Mouse (Mus musculus): ENCODE results near the gene Xrcc3. TPM values are rescaled to one million over a fixed set of nuclear protein-coding genes. Genes with fewer than 3 reads are reported as not detected.

Xrcc3 gene
- polyA plus RNA-seq, 1 experiment from 2014 or later = 16.7 TPM

DNA sequence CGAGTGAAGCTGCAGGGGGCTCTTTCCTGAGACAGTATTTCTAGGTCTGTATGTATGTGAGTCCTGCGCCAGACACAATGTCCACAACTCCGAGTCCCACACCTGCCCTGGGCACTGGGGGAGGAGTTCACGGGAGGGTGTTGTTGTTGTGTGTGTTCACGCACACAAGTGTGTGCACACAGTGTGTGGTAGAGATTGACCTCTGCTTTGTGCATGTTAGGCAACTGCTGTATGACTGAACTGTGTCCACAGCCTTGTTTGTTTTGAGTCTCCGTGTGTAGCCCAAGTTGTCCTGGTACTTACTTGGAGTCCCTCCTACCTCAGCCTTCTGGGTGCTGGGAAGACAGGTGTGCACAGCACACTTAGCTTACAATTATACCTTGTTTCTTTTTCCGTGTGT, 23.0 kb downstream of the Xrcc3 start:
- H3K9me3 ChIP-seq = no peaks in the 10 kb centered on the region
- no peak overlapping the region for H3K27ac ChIP-seq
- 94% methylated on average over 7 of the region's 7 CpGs for WGBS
- H3K36me3 ChIP-seq (replicated peaks) = peaks cover 100% of the 10 kb centered on the region
- H3K4me3 ChIP-seq = no peak overlapping the region
- DNase-seq (ENCODE audit: extremely low spot score, low spot score) = no peak
- H3K27me3 ChIP-seq (ENCODE audit: poor library complexity, severe bottlenecking) = no peaks in the 10 kb centered on the region
- no peaks in the 10 kb centered on the region for H3K4me1 ChIP-seq

DNA sequence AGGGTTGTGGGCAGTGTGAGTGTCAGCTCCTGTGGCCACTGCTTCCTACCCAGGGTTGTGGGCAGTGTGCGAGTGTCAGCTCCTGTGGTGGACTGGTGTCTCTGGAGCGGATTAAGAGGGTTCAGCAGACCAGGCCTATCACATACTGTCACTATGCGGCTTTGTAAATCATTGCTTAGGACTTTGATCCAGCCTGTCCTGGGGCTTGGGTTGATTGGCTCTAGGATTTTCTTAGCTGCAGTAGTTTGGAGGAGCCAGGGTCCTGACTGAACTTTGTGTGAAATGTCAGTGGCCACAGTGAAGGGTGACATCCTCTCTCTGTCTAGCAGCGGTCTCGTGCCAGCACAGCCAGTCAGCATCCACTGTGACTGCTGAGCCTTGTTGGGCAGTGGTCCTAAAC, 23.6 kb downstream of the Xrcc3 start:
- no peaks in the 10 kb centered on the region for H3K27me3 ChIP-seq (ENCODE audit: poor library complexity, severe bottlenecking)
- WGBS = 96% methylated on average over 5 of the region's 5 CpGs
- H3K36me3 ChIP-seq (replicated peaks) = peaks cover 100% of the 10 kb centered on the region

DNA sequence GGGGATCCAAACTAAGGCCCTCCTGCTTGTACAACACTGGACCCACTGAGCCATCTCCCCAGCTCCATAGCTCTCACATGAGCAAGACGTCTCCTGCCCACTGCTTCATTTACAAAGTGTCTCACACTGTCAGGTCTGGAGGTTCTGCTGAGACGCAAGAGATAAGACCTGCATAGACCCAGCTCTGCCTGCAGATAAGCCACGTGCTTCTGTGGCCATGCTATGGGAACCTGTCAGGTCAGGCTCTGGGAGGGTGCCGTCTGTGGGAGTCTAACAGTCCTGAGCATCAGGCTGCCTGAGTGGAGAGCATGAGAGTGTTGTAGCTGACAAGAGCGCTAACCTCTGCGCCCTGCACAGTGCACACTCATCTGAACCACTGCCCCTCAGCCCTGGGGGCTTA, 26.7 kb downstream of the Xrcc3 start:
- H3K4me3 ChIP-seq = no peak overlapping the region
- H3K4me1 ChIP-seq = no peaks in the 10 kb centered on the region
- DNase-seq (ENCODE audit: extremely low spot score, low spot score) = no peak
- H3K27ac ChIP-seq = no peak overlapping the region
- WGBS = 92% methylated on average over 6 of the region's 6 CpGs
- no peaks in the 10 kb centered on the region for H3K9me3 ChIP-seq
- no peaks in the 10 kb centered on the region for H3K27me3 ChIP-seq (ENCODE audit: poor library complexity, severe bottlenecking)
- peaks cover 100% of the 10 kb centered on the region for H3K36me3 ChIP-seq (replicated peaks)

More for the DNA sequence above, 23.6 kb downstream of the Xrcc3 start:
- no peaks in the 10 kb centered on the region for H3K9me3 ChIP-seq
- no peak for DNase-seq (ENCODE audit: extremely low spot score, low spot score)
- no peaks in the 10 kb centered on the region for H3K4me1 ChIP-seq
- no peak overlapping the region for H3K27ac ChIP-seq
- H3K4me3 ChIP-seq = no peak overlapping the region

DNA sequence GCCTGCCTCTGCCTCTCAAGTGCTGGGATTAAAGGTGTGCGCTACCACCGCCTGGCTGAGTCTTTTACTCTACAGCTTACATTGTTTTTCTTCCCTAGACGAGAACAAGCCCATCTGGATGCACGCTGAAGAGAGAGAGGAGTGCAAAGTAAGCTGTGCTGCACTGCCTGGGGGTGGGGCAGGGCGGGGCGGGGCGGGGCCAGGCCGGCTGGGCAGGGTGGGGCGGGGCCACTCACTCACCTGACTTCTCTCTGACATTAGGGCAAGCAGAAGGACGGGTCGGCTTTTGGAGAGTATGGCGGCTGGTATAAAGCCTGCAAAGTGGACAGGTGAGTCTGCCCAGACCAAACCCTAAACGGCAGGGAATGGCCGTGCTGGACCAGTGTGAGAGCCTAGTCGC, 28.5 kb downstream of the Xrcc3 start:
- Histone ChIP-seq H3K4me3 (no peak overlapping the region), H3K9me3 (no peaks in the 10 kb centered on the region), H3K36me3 (replicated peaks) (peaks cover 100% of the 10 kb centered on the region), H3K27ac (no peak overlapping the region), H3K4me1 (no peaks in the 10 kb centered on the region), H3K27me3 (ENCODE audit: poor library complexity, severe bottlenecking) (no peaks in the 10 kb centered on the region)
- DNase-seq (ENCODE audit: extremely low spot score, low spot score) = no peak
- 73% methylated on average over 15 of the region's 15 CpGs for WGBS

DNA sequence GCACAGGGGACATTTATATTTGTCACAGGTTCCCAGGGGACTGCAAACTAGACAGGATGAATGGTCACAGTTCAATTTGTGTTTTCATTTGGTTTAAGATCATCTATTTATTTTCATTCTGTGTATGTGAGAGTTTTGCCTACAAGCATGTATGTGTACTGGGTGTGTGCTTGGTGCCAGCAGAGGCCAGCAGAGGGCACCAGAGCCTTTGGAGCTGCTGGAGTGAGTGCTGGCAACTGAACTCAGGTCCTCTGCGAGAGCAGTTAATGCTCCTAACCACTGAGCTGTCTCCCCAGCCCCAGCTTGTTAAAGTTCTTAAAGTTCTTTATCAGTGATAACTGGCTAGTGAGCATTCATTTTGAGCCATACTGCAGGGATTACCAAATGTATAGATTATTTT, 34.1 kb downstream of the Xrcc3 start:
- peaks cover 99% of the 10 kb centered on the region for H3K36me3 ChIP-seq (replicated peaks)
- 98% methylated on average over 1 of the region's 1 CpGs for WGBS
- DNase-seq (ENCODE audit: extremely low spot score, low spot score) = no peak
- no peak overlapping the region for H3K4me3 ChIP-seq
- no peak overlapping the region for H3K27ac ChIP-seq
- H3K27me3 ChIP-seq (ENCODE audit: poor library complexity, severe bottlenecking) = no peaks in the 10 kb centered on the region
- no peaks in the 10 kb centered on the region for H3K4me1 ChIP-seq
- no peaks in the 10 kb centered on the region; the same call in 1 of the 2 replicates for H3K9me3 ChIP-seq

DNA sequence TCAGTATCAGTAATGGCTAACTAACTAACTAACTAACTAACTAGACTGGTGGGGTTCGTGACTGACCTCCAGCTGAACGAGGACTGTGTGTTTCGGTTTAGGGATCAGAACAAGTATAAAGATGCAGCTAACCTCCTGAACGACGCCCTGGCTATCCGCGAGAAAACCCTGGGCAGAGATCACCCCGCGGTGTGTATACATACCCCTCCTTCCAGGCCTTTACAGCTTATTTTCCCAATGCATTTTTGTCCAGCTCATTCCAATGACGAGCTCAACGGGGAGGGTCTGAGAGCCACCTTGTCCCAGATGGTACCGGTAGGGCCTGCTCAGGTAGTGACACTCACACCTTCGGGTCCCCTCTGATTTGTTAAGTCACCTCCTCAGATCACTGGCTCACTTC, 35.8 kb downstream of the Xrcc3 start:
- H3K4me3 ChIP-seq = no peak overlapping the region
- no peaks in the 10 kb centered on the region for H3K4me1 ChIP-seq
- H3K36me3 ChIP-seq (replicated peaks) = peaks cover 99% of the 10 kb centered on the region
- H3K27ac ChIP-seq = no peak overlapping the region
- H3K27me3 ChIP-seq (ENCODE audit: poor library complexity, severe bottlenecking) = no peaks in the 10 kb centered on the region
- WGBS = 95% methylated on average over 13 of the region's 13 CpGs
- no peaks in the 10 kb centered on the region; the same call in 1 of the 2 replicates for H3K9me3 ChIP-seq
- DNase-seq (ENCODE audit: extremely low spot score, low spot score) = no peak

DNA sequence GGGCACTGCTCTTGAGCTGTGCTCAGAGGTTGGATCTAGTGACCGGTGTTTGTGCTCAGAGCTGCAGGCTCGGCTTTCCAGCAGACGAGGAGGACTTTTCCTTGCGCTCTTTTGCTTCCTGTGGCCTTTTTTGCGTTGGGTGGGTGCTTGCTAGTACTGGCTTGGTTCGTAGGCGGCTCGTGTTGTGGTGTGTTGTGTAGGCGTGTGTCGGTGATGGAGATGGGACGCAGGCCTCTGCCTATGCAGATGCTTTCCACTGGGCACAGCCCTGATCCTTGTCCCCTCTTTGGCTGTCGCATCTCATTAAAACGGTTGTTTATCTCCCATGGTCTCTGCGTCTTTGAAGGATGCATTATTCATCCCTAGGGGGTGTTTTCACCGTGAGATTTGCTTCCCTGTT, 38.8 kb downstream of the Xrcc3 start:
- H3K4me3 ChIP-seq = no peak overlapping the region
- no peak overlapping the region for H3K27ac ChIP-seq
- peaks cover 90% of the 10 kb centered on the region for H3K36me3 ChIP-seq (replicated peaks)
- no peaks in the 10 kb centered on the region; the same call in 1 of the 2 replicates for H3K9me3 ChIP-seq
- no peaks in the 10 kb centered on the region for H3K27me3 ChIP-seq (ENCODE audit: poor library complexity, severe bottlenecking)
- no peak for DNase-seq (ENCODE audit: extremely low spot score, low spot score)
- peaks cover 5% of the 10 kb centered on the region for H3K4me1 ChIP-seq
- WGBS = 87% methylated on average over 15 of the region's 15 CpGs

DNA sequence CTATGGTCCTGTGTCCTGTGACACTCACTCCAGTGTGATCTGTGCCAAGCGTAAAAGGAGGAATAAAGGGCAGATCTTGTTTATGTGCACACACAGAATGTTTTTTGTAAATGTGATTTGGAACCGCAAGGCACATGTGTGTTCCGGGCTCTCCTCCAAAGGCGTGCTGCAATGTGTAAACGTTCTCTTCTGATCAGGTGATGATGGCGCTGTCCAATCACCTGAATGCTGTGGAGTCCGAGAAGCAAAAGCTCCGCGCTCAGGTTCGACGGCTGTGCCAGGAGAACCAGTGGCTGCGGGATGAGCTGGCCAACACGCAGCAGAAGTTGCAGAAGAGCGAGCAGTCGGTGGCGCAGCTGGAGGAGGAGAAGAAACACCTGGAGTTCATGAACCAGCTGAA, 39.5 kb downstream of the Xrcc3 start:
- Histone ChIP-seq H3K36me3 (replicated peaks) (peaks cover 89% of the 10 kb centered on the region), H3K4me3 (no peak overlapping the region)
- WGBS = 92% methylated on average over 16 of the region's 16 CpGs

DNA sequence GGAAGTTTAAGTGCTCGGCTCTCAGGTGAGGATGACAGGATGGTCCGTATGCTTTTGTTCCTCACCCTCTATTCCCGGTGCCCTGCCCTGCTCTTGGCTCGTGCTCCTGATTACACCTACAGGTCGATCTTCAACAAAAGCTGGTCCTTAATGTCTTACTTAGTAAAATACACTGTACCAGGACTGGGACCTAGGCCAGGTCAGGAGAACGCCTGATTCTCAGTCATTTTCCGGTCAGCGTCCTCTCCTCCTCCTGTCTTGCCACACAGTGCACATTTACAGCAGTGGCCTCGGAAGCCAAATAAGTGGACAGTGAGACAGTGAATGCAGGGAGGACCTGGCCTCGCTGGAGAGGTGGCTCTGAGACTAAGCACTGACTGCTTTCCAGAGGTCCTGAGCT, 43.0 kb downstream of the Xrcc3 start:
- Histone ChIP-seq H3K9me3 (no peaks in the 10 kb centered on the region), H3K27me3 (ENCODE audit: poor library complexity, severe bottlenecking) (no peaks in the 10 kb centered on the region), H3K27ac (no peak overlapping the region), H3K4me1 (peaks cover 36% of the 10 kb centered on the region), H3K36me3 (replicated peaks) (peaks cover 71% of the 10 kb centered on the region), H3K4me3 (no peak overlapping the region)
- 92% methylated on average over 10 of the region's 10 CpGs for WGBS
- DNase-seq (ENCODE audit: extremely low spot score, low spot score) = no peak

More for the DNA sequence above, 39.5 kb downstream of the Xrcc3 start:
- peaks cover 12% of the 10 kb centered on the region for H3K4me1 ChIP-seq
- no peak overlapping the region for H3K27ac ChIP-seq
- DNase-seq (ENCODE audit: extremely low spot score, low spot score) = no peak
- H3K27me3 ChIP-seq (ENCODE audit: poor library complexity, severe bottlenecking) = no peaks in the 10 kb centered on the region
- no peaks in the 10 kb centered on the region; the same call in 1 of the 2 replicates for H3K9me3 ChIP-seq

DNA sequence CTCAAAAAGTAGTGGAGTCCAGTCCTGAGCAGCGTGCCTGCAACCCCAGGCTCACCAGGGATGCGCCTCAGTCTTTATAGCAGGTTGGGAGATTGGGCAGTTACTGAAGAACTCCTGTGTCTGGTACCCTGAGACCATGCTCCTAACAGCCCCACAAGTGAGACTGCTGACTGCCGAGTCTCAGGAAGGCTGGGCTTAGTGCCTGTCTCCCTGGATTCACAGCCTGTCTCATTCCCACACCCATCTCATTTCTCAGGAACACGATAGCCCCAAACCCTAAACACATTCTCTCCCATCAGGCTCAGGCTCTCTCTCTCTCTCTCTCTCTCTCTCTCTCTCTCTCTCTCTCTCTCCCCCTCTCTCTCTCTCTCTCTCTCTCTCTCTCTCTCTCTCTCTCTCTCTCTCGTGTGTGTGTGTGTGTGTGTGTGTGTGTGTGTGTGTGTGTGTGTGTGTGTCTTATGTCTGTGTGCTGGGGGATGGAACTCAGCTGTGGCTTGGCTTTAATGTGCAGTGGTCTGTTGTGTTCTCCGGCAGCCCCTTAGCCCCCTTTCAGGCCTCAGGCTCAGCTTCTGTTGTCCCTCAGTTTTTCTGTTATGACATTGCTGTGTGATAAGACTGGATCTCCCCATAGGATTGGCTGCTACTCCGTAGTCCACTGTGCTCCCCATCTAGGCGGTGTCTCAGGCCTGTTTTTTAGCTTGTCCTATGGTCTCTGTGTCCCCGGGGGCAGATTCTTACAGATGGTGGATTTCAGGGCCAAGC, 43.7 kb downstream of the Xrcc3 start:
- no peaks in the 10 kb centered on the region for H3K9me3 ChIP-seq
- H3K4me3 ChIP-seq = no peak overlapping the region
- peaks cover 64% of the 10 kb centered on the region for H3K36me3 ChIP-seq (replicated peaks)
- no peak overlapping the region for H3K27ac ChIP-seq
- H3K4me1 ChIP-seq = peaks cover 43% of the 10 kb centered on the region
- H3K27me3 ChIP-seq (ENCODE audit: poor library complexity, severe bottlenecking) = no peaks in the 10 kb centered on the region
- DNase-seq (ENCODE audit: extremely low spot score, low spot score) = no peak
- WGBS = 82% methylated on average over 8 of the region's 9 CpGs

DNA sequence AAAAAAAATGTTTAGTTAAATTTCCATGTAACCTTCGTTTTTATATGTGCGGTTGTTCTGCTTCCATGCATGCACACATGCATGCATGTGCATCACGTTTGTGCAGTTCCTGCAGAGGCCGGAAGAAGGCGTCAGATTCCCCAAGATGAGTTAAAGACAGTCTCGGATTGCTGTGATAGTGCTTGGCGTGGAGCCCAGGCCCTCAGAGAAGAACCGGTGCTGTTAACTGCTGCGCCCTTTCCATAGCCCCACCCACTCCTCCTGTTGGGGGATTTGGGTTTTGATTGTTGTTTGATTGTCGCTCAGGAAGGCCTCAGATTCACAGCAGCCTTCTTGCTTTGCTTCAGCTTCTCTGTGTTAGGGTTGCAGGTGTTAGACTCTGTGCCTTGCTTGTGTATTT, 44.4 kb downstream of the Xrcc3 start:
- no peak overlapping the region for H3K27ac ChIP-seq

DNA sequence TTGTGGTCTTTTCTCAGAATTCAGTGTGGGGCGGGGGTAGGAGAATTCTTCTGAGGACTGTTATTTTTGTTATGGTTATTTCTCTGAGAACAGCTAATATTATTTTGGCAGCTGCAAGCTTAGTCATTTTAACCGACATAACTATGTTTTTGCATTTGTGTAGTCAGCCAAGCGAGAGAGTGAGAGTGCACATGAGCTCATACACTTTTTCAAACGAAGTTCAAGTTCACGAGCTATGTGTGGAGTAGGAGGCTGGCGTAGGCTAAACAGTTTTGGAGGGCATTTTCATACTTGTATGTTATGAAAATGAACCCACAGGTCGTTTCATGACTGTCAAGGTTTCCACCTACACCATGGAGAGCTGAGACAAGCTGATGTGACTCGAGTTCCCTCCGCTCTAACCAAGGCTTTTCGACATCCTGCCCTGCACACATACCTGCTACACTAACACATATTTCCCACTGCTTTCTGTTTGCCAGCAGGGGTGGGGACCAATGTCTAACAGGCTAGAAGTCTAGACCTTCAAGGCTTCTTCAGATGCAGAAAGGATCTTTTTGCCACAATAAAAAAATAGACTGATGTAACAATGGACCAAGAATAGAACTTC, 45.2 kb downstream of the Xrcc3 start:
- H3K9me3 ChIP-seq = no peaks in the 10 kb centered on the region
- H3K27ac ChIP-seq = no peak overlapping the region
- no peak for DNase-seq (ENCODE audit: extremely low spot score, low spot score)
- no peak overlapping the region for H3K4me3 ChIP-seq
- H3K4me1 ChIP-seq = peaks cover 51% of the 10 kb centered on the region
- 95% methylated on average over 10 of the region's 10 CpGs for WGBS
- no peaks in the 10 kb centered on the region for H3K27me3 ChIP-seq (ENCODE audit: poor library complexity, severe bottlenecking)
- H3K36me3 ChIP-seq (replicated peaks) = peaks cover 57% of the 10 kb centered on the region

More for the DNA sequence above, 44.4 kb downstream of the Xrcc3 start:
- Histone ChIP-seq H3K27me3 (ENCODE audit: poor library complexity, severe bottlenecking) (no peaks in the 10 kb centered on the region), H3K4me3 (no peak overlapping the region), H3K9me3 (no peaks in the 10 kb centered on the region), H3K36me3 (replicated peaks) (peaks cover 58% of the 10 kb centered on the region), H3K4me1 (peaks cover 47% of the 10 kb centered on the region)
- 45% methylated on average over 10 of the region's 10 CpGs for WGBS
- no peak for DNase-seq (ENCODE audit: extremely low spot score, low spot score)

Data from forebrain, embryonic 10.5 days (tissue).